Mouse (Mus musculus) kidney, postnatal 4 days (tissue): Measurements from ENCODE around the gene Dazap1.
A peak's percentile ranks its signal among the peaks of the same experiment; 100 is the strongest.

Source experiments
- DNase-seq, 2 experiments: peaks; one replicate each; pipeline ENCODE4 v3.0.0; 2021; ENCODE audit warnings: mixed read lengths in 2 of 2

Gene Dazap1

DNA sequence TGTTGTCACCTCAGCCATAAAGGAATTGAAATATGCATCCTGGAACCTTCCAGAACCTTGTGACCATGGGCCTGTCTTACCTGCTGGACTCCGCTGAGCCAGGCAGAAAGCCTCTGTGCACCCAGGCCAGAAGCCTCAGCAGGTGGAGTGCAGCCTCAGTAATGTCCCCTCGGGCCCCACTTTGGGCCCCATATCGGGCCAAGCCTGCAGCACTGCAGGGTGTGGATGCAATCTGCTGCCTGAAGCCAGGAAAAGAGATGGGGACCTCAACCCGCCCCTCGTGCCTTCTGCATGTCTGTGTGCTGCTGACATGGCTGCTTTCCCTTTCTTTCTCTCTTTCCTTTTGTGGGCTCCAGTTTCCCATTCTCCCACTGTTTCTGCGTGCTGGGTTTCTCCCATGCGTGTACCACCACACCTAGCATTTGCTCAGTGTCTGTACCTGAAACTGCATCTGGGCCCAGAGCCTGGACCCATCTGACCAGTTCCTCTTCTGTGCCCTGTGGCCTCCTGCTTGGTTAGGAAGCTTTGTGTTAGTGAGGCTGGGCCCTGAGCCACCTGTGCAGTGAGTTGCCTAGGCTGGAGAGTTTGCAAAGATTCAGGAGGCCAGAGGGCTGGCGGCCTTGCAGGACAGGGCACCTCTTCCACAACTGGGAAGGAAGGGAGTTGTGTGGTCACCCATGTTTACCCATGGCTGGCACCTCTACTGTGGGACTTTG lies 10.7 kb downstream of the Dazap1 start:
- no peak for DNase-seq

DNA sequence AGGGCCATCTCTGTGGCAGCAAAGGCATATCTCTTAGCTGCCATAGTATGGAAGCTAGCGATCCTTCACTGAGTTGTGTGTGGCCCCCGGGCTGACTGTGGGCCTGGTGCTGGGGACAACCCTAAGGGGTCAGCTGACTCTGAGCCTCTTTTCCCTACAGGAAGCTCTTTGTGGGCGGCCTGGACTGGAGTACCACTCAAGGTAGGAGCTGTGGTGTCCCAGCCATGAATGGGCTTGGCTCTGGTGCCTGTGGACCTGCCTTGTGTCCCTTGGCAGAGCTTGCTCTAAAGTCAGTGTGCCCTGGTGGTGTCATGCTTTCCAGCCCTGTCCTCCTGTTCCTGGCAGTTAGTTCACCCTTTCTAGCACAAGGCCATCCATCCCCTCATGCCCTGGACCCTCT lies 12.6 kb downstream of the Dazap1 start:
- DNase-seq: no peak

DNA sequence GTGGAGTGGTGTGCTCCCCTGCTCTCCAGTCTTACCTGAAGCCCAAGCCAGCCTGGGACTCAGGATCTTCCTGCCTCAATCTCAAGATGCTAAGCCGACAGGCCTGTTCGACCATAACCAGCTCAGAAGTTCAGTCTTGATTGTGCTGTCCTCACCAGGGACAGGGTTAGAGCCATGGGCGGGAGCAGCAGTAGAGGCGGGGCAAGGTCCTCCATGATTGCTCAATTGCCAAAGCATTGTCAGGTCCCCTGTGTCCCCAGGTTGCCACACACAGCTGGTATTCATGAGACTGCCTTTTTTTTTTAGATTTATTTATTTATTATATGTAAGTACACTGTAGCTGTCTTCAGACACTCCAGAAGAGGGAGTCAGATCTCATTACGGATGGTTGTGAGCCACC lies 15.0 kb downstream of the Dazap1 start:
- DNase-seq: no peak

DNA sequence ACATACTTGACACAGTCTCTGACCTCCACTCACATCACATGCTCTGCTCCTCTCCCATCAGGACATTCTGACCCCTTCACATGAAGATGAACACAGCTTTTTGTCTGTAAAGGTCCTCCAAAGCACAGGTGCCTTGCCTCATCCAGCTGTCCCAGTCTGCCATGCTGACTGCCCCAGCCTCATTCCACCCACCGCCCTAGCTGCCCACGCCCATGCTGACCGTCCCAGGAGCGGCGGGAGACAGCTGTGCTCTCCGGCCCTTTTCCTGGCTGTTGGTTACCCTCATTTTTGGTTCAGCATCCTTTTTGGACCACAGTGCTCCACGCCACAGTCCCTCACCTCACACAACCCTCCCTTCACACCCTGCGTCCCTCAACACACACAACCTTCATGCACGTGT lies 17.1 kb downstream of the Dazap1 start:
- no peak for DNase-seq

DNA sequence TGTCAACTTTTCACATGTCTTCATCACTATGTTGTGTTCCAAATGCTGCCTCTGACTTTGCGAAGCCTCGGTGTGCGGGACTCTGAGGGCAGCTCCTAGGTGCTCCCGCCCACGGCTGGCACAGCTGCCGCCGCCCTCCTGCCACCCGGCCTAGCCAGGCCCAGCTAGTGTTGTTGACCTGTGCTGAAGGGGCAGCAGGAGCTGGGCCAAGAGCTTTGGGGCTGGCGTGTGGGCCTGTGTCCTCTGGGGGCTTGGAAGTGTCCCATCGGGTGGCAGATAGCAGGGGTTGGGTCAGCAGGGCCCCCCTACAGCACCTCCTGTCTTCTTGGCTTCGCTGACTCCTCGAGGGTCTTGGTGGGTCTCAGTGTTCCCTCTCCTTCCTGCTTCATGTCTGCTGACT lies 18.0 kb downstream of the Dazap1 start:
- DNase-seq: no peak

DNA sequence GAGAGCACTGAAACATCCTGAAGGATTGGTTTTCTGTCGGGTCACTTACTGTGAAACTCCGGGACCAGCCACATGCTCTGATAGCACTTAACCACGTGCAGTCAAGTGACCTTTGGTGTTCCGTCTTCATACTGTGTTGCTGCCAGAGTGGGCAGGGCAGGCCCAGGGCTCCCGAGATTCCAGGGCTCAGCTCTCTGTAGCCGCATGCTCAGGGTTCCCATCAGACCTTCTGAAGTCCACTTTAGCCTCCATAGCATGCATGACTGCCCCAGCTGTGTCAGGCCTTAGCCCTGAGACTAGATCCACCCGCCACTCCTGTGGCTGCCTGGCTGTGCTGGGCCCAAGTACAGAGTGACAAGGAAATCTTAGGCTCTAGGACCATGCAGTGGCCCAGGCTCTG lies 20.0 kb downstream of the Dazap1 start:
- peak; percentile 59 to 76 for DNase-seq

DNA sequence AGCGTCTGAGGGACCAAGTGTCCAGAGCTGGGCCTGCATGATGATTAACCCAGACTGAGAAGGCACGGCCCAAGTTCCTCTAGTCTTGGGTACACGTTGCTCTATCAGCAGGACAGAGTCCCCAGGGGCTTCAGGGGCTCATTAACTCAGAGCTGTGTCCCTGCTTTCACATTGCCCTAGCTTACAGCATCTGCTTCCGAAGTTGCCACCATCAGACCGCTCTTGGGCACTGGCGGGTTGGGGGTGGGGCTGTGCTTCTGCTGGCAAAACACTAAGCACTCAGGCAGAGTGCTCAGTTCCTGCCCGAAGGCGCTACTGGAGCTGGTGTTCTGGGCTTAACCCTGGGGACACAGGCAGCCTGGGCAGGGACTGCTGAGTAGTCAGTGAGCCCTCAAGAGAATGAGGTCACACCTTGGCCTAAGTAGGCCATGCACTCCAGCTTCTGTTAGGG lies 20.7 kb downstream of the Dazap1 start:
- DNase-seq: peak; percentile 68 to 83

DNA sequence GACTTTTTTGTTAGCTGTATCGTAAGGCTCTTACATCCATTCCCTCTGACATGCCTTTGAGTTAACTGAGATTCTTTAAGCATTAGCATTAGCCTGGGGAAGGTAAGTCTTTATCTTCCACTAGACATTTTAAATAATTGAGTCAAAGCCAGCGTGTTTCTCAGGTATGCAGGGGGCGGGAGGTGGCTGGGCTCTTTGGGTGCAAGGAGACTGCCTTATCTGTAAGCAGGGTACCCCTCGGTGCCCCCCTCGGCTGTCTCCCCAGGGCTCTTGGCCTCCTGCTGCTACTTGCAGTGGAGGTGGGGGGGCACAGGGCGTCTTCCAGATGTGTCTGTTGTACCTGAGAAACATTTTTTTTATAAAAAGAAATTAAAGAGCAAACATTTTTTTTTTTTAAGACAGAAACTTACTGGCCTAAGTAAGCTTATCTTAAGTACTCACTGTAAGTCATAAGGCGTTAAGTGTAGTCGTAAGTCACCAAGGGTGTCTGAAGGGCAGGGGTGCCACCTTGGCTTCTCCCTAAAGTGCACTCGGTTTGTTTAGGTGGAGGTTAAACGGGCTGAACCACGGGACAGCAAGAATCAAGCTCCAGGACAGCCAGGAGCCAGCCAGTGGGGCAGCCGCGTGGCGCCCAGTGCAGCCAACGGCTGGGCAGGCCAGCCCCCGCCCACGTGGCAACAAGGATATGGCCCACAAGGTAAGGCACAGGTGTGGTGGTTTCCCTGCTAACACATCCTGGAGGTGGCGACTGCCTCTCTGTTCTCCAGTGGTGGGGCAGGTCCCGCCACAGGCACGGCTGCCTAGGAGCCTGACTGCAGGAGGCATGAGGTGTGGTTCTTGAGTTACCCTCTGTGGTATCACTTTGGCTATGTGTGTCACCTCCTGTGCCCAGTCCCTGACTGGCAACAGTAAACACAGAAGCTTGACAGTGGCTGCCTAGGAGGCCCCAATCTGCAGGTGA lies 21.5 kb downstream of the Dazap1 start:
- peak in 1 of 2 experiments; percentile 37 for DNase-seq

DNA sequence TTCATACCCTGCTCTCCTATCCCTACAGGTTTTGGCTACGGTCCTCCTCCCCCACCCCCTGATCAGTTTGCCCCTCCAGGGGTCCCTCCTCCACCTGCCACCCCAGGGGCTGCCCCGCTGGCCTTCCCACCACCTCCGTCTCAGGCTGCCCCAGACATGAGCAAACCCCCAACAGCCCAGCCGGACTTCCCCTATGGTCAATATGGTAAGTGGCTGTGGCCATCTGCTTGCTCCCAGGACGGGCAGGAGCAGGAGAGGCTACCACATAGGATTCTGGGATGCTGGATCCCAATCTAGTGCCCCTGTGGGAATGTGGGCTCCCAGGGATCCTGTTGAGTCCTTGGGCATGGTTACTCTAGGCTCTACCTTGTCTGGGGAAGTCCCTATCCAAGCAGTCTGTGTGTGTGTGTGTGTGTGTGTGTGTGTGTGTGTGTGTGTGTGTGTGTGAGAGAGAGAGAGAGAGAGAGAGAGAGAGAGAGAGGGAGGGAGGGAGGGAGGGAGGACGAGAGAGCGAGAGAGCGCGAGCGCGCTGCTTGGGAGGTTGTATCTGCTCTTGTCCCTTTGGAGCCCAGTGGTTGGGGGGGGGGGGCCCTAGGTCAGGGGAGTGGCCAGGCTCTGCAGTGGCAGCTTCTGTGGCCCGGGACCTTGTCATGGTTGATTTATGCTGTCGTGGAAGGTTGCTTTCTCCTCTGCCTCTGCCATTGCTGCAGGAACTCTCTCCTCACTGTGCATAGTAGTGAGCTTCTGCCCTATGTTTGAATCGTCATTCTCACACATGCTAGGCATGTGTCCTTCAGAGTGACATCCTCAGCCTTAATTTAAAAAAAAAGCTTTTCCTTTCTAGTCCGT lies 24.2 kb downstream of the Dazap1 start:
- no peak for DNase-seq

DNA sequence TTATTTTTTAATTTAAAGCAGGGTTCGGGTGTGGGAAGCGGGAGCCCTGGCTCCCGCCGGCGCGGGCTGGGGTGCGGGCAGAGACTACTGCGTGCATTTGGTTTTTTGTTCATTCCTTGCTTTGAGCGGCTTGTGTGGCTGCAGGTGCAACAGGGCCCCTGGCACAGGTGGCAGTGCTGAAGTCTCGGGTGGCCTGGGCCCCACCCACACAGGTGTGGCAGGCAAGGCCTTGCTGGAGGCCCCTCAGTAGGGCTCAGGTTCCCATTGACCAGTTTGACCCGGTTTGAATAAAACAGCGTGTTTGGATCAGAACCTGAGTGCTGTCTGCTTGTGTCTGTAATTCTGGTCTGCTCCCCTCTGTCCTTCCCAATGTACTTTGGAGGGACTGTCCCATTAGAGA lies 26.8 kb downstream of the Dazap1 start:
- DNase-seq: no peak

DNA sequence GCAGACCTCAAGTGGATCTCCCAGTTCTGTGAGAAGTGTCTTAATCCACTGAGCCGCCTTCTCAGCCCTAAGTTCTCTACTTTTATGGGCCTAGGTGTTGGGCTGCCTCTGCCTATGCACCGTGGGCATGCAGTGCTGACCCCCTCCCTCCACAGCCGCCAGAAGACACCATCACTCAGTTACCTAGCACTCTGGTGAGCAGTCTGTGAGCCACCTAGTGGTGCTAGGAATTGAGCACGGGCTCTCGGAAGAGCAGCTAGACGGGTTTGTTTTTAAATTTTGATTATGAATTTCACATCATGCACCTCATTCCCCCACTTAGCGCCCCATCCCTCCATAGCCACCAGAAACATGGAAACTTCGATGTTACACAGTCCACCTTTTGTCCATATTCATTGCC lies 27.4 kb downstream of the Dazap1 start:
- DNase-seq: no peak

DNA sequence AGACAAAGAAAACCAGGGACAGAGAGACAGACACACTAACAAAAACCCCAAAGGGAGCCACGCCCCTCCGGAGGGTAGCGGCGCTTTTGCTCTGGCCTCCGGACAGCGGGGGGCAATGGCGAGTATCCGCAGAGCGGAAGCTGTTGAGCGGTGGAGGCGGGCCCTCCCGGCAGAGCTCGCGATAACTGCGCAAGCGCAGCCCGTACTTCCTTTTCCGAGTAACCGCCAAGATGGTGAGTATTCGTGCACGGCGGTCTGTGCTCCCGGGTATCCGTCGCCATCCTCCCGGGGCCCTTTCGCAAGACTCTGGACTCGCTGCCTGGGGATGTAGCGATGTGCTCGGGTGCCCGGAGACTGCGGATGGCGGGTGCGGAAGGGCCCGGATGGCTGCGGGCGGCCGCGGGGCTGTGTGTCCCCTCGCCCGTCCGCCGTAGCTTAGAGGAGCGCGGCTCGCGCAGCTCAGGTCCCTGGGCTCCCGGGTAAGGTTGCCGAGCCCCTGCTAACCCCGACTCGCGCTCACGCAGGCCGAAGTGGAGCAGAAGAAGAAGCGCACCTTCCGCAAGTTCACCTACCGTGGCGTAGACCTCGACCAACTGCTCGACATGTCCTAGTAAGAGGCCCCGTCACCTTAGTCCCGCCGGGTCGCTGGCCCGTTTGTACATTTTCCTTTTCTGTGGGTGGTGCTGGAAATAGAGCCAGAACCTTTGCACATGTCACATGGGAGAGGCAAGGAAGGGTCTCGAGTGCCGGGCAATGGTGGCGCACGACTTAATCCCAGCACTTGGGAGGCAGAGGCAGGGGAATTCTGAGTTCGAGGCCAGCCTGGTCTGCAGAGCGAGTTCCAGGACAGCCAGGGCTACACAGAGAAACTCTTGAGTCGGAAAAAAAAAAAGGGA lies 31.2 kb downstream of the Dazap1 start, which contains the start of gene Rps15:
Gene Rps15 (plus strand): TSS at position 203 of the 896 bp plus-strand sequence.
- DNase-seq: peak; percentile 97 to 98

DNA sequence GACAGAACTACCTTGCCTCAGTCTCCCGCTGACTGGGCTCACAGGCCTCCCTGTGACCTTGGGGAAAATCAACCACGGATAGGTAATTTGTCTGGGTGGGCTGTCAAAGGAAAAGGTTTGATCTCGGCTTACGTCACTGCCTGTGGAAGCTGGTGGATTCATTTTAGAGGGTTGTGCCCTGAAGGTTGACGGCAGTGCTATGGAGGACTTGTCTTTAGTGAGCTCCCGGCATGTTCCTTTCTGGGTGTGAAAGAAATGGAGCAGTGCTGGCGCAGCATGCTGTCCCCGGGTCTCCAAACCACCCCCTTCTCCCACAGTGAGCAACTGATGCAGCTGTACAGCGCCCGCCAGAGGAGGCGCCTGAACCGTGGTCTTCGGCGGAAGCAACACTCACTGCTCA lies 32.0 kb downstream of the Dazap1 start:
- DNase-seq: no peak

DNA sequence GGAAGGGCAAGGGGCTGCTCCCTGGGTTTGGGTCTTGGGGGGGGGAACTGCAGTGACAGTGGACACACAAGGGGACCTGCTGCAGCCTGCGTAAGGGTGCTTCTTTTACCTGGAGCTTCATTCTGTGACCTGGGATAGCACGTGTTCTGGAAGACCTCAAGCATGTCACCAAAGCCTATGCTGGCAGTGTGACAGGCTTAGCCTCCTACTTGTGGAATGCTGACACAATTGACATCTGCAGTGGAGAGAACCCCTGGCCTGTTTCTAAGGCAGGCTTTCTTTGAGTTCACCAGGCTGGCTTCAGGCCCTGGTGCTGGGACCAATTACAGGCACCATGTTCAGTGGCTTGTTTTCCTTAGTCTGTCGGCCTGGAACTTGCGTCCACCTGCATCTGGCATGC lies 33.0 kb downstream of the Dazap1 start:
- DNase-seq: no peak

DNA sequence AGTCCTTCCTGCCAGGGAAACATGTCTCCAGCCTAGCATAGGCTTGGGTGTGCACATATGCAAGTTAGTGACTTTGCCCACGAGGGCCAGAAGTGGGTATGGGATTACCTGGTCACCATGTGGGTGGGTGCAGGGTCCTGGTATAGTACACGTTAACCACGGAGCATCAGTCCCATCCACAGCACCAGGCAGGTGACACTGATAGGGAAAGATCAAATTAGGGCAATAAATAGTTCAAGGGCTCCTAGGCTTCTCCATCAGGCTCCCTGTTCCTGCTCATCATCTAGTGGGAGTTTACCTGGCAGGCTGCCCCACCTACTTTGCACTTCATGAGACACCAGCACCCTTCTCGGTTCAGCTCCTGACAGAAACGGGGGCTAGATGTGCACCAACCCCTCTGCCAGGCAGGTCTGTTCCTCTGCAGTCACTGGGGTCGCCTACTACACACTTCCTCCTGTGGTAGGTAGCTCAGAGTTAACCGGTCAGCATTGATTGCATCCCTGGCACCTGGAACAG lies 33.6 kb downstream of the Dazap1 start:
- DNase-seq: no peak

DNA sequence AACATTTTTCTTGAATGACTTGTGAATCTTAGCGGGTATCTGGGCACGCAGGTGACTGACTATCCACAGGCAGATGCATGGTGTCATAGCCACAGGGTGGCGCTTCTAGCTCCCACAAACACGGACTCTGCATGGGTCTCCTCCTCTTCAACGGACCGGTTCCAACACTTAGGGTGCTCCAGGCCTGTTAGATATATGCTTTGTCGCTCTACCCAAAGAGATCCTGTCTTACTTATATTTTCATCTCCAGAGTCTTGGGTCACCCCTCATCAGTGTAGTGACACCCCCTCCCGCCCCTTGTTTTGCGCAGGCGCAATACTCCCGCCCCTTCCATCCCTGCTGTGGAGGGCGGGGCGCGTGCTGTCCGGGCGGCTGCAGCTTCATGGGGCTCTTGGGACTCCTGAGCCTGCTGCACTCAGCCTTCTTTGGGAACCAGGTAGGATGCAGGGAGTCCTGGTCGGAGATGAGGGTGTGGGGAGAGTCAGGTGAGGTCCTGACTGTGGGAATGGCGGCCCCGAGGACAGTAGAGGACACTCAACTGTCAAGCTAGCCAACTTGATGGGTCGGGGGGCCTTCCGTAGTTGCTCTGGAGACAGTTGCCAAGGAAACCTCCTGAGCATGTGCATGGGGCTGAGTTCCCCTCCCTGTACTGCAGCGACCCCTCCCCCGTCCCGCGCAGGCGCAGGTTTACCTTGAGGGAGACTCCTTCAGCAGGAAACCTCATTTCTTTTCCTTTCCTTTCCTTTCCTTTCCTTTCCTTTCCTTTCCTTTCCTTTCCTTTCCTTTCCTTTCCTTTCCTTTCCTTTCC lies 34.5 kb downstream of the Dazap1 start, which contains the start of gene Apc2:
Gene Apc2 (plus strand): TSS at position 360 of the 808 bp plus-strand sequence.
- peak; percentile 78 to 84 for DNase-seq

DNA sequence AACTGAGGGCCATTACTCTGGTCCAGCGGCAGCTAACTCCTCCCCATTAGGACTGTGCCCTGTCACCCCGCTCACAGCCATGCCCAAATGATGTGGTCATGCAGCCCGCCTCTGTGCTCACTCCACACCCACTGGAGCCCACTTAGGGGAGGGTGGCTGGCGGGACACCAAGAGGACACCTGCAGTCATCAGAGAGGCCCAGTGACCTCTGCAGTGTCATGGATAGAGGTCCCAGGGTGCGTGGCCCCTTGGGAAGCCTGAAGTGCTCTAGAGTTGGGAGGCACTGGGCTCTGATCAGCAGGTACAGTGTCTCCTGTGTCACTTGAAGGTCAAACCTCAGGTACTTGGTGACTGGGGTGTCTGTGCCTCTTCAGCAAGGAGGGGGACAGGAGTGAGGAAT lies 35.5 kb downstream of the Dazap1 start:
- DNase-seq: no peak

DNA sequence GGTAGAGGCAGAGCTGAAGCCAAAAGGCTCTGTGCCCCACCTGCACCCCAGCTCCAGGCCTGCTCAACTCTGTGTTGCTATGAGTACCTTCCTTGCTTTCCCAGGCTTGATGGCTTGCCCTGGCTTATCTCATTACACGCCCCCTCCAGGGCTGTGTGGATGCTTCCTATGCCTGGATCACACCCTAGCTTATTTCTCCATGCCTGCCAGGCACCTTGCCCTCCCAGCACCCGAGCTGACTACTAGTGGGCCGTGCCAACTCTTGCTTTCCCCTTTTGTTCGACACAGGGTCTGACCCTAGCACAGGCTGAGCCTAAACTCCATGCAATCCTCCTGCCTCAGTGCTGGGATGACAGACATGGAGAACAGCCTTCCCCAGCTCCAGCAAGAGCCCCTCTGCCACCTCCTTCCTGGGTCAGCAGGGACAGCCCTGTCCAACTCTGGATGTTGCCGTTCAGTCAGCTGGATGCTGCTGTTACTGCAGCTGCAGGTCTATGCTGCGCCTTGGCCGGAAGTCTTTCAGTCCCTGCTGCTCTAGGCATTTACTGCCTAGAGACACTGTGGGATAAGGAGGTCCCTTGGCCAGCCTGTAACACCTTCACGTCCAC lies 36.3 kb downstream of the Dazap1 start:
- no peak for DNase-seq

DNA sequence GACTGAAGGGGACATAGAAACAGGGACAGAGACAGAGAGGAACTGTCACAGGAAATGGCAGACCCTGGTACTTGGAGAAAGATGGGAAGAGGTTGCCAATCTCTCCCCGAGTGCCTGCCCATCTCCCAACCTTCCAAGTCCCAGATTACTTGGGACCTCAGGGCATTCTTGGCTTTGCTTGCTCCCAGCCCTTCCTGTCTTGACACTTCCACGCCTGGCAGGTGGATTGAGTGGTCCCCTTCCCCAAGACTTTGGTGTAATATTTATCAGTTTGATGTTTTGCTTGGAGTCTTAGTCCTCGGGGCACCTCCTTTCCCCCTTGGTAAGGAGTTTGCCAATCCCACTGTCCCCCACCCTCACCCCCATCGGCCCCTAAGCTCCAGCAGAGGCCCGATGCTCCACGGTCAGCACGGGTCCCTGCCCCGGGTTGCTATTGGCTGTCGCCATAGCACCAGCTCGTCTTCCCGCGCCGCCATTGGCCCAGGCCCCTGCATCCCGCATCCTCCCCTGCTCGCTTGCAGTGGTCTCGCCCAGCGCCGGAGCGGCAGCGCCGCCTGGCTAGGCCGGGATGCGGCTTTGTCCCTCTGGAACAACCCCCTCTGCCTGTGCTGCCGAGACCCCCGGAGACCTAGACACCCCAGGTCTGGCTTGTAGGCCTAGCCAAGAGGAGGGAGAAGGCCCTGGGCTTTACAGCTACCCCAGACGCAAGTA lies 37.4 kb downstream of the Dazap1 start:
- DNase-seq: peak; percentile 77 to 83
